In genomic region chr10:95557337-95557828, GRCm38 (mm10) we compare ENCODE assay signal across 10 mouse cellular contexts. TPM values are rescaled to one million over a fixed set of nuclear protein-coding genes. Genes with fewer than 3 reads are reported as not detected.
A peak's percentile ranks its signal among the peaks of the same experiment; 100 is the strongest.
DNase-seq lines count a peak whose midpoint lies in the region; ATAC-seq and TF ChIP-seq lines count a peak whose summit lies in the region.
"Had no signal": no experiment of that assay in that cellular context is flagged by ENCODE, and none has a peak within 500 bp of the region (broad histone marks: within the 10 kb centered on the region; RNA-seq: fewer than 3 reads in every experiment).

No protein-coding gene starts in this region.

- H3K4me3 ChIP-seq in lung, embryonic 14.5 days (ENCODE audit: low read depth, low read length), result no peak overlapping the region
- H3K4me3 ChIP-seq in stomach, embryonic 15.5 days (replicated peaks), result no peak overlapping the region
- H3K4me3 ChIP-seq: heart, embryonic 15.5 days; midbrain, embryonic 13.5 days had no signal

- TF ChIP-seq CTCF in lung, embryonic 14.5 days (IDR thresholded peaks at IDR 0.05; ENCODE audit: low read depth), result peak; percentile 75

- no peak overlapping the region for H3K9ac ChIP-seq in lung, embryonic 14.5 days
- H3K9ac ChIP-seq in stomach, embryonic 15.5 days, result no peak overlapping the region
- H3K9ac ChIP-seq: heart, embryonic 15.5 days; midbrain, embryonic 13.5 days had no signal

- H3K36me3 ChIP-seq in lung, embryonic 14.5 days (ENCODE audit: insufficient read depth), result peaks cover 3% of the 10 kb centered on the region; the same call in 1 of the 2 replicates
- H3K36me3 ChIP-seq in stomach, embryonic 15.5 days, result no peaks in the 10 kb centered on the region

- H3K4me2 ChIP-seq in lung, embryonic 14.5 days, result no peak overlapping the region
- H3K4me2 ChIP-seq in stomach, embryonic 15.5 days, result no peak overlapping the region
- H3K4me2 ChIP-seq: midbrain, embryonic 13.5 days had no signal

- ATAC-seq in cerebellum, adult (ENCODE audit: insufficient number of reproducible peaks, low FRiP score, low TSS enrichment), result no peak
- ATAC-seq in lung, embryonic 14.5 days (ENCODE audit: insufficient read depth), result no peak
- peak; percentile 65 for ATAC-seq in granulocyte monocyte progenitor cell, adult 5-6 weeks (replicated peaks; ENCODE audit: poor library complexity, severe bottlenecking)
- 0 out of 2 replicates have a peak, but pooled peaks have one; percentile 18 for ATAC-seq in stomach, embryonic 15.5 days (ENCODE audit: insufficient read depth, low FRiP score, low read depth)
- ATAC-seq: midbrain, embryonic 13.5 days had no signal

- H3K4me1 ChIP-seq in lung, embryonic 14.5 days (ENCODE audit: insufficient read depth), result 0 out of 2 replicates have a peak, but pooled peaks cover 3% of the 10 kb centered on the region
- H3K4me1 ChIP-seq in stomach, embryonic 15.5 days, result peaks cover 8% of the 10 kb centered on the region; the same call in 1 of the 2 replicates

- no peaks in the 10 kb centered on the region for H3K27me3 ChIP-seq in lung, embryonic 14.5 days (ENCODE audit: insufficient read depth, low read length)
- H3K27me3 ChIP-seq in stomach, embryonic 15.5 days (replicated peaks), result no peaks in the 10 kb centered on the region
- H3K27me3 ChIP-seq: heart, embryonic 15.5 days; midbrain, embryonic 13.5 days had no signal

- peak; percentile 38 to 41 for DNase-seq in cerebellum, postnatal 10 days
- DNase-seq in lung, embryonic 14.5 days, result peak; percentile 75
- no peak for DNase-seq in lung, postnatal 10 days
- no peak for DNase-seq in cerebellum, adult 8-10 months
- DNase-seq in ovary, postnatal 14 days (ENCODE audit: low spot score), result no peak

- H3K9me3 ChIP-seq in lung, embryonic 14.5 days (ENCODE audit: low read depth, low read length), result no peaks in the 10 kb centered on the region
- H3K9me3 ChIP-seq in stomach, embryonic 15.5 days, result no peaks in the 10 kb centered on the region
- H3K9me3 ChIP-seq: heart, embryonic 15.5 days; midbrain, embryonic 13.5 days had no signal

- 89% methylated on average over 5 of the region's 5 CpGs for WGBS in lung, embryonic 14.5 days
- WGBS in stomach, embryonic 15.5 days, result 91% methylated on average over 5 of the region's 5 CpGs

- H3K27ac ChIP-seq in lung, embryonic 14.5 days (ENCODE audit: low read depth), result no peak overlapping the region
- no peak overlapping the region for H3K27ac ChIP-seq in stomach, embryonic 15.5 days
- H3K27ac ChIP-seq: heart, embryonic 15.5 days; midbrain, embryonic 13.5 days had no signal

RNA-seq across cellular contexts. Expression of gene Nudt4, which starts 6.6 kb away (rescaled TPM):
- 91.2 and 93.4 TPM in 2 replicates for polyA plus RNA-seq in lung, embryonic 14.5 days (2014; fragmentation: Nextera tagmentation; extraction: Ambion mirVana)
- 29.7 and 51.7 TPM in 2 replicates for total RNA-seq in granulocyte monocyte progenitor cell, adult 5-6 weeks (2014; fragmentation: Nextera tagmentation)
- total RNA-seq in granulocyte monocyte progenitor cell, adult 5-6 weeks (2017), result 50.5 and 52.8 TPM in 2 replicates
- 61.9 and 63.7 TPM in 2 replicates for polyA plus RNA-seq in stomach, embryonic 15.5 days (2015; fragmentation: Nextera tagmentation; extraction: Ambion mirVana)

RNA-seq across cellular contexts. Expression of gene Ube2n, which starts 42.4 kb away (rescaled TPM):
- 420 and 425 TPM in 2 replicates for polyA plus RNA-seq in lung, embryonic 14.5 days (2014; fragmentation: Nextera tagmentation; extraction: Ambion mirVana)
- total RNA-seq in granulocyte monocyte progenitor cell, adult 5-6 weeks (2014; fragmentation: Nextera tagmentation), result 256 and 281 TPM in 2 replicates
- total RNA-seq in granulocyte monocyte progenitor cell, adult 5-6 weeks (2017), result 117 and 134 TPM in 2 replicates
- polyA plus RNA-seq in stomach, embryonic 15.5 days (2015; fragmentation: Nextera tagmentation; extraction: Ambion mirVana), result 284 and 313 TPM in 2 replicates

RNA-seq across cellular contexts. Expression of gene Mrpl42, which starts 55.6 kb away (rescaled TPM):
- 356 and 358 TPM in 2 replicates for polyA plus RNA-seq in lung, embryonic 14.5 days (2014; fragmentation: Nextera tagmentation; extraction: Ambion mirVana)
- 228 and 294 TPM in 2 replicates for total RNA-seq in granulocyte monocyte progenitor cell, adult 5-6 weeks (2014; fragmentation: Nextera tagmentation)
- total RNA-seq in granulocyte monocyte progenitor cell, adult 5-6 weeks (2017), result 220 and 253 TPM in 2 replicates
- 340 and 350 TPM in 2 replicates for polyA plus RNA-seq in stomach, embryonic 15.5 days (2015; fragmentation: Nextera tagmentation; extraction: Ambion mirVana)

Comparison
In these comparisons a context has a peak if more than half of its experiments do, and no peak if none do; other contexts are left out.
1. DNase-seq: peak in cerebellum, postnatal 10 days (2 of 2) and lung, embryonic 14.5 days (single experiment); none in lung, postnatal 10 days (single experiment), cerebellum, adult 8-10 months (single experiment) and ovary, postnatal 14 days (single experiment).
2. ATAC-seq: peak in granulocyte monocyte progenitor cell, adult 5-6 weeks (single experiment) and stomach, embryonic 15.5 days (single experiment); none in cerebellum, adult (single experiment) and lung, embryonic 14.5 days (single experiment).